Mouse (Mus musculus) heart, postnatal 0 days (tissue): Measurements from ENCODE around the gene Tmed9.

Experiments used
- CTCF ChIP-seq: IDR thresholded peaks from 2 replicates; pipeline ENCODE4 v1.5.1; 2016; ENCODE audit warnings: antibody characterized with exemption, control low read depth, low read depth
- EP300 ChIP-seq: IDR thresholded peaks from 2 replicates; pipeline ENCODE4 v1.6.1; 2016; ENCODE audit warnings: antibody characterized with exemption, low read depth

- TF ChIP-seq EP300 (no peak), CTCF (no peak)
Measured at GRCm38 (mm10) chr13:55596802-55597201, 23.3 kb downstream of the Tmed9 start.
